Mouse (Mus musculus) midbrain, embryonic 10.5 days (tissue): ENCODE measurements at regions not wholly inside any gene's neighbourhood (a gene's known extent, or its start where the extent isn't known, plus 50 kb on each side); places are given as distances from the start of the nearest gene placed in this dataset.

ENCODE experiments used
- DNase-seq: peaks from one replicate; pipeline ENCODE4 v3.0.0-alpha.2; 2017; ENCODE audit warnings: low spot score
- H3K27ac ChIP-seq: fragments of 300-500 bp; sonication (generic); replicated peaks from 2 replicates; pipeline ENCODE4 v1.5.1; 2016; ENCODE audit warnings: mild to moderate bottlenecking
- H3K27me3 ChIP-seq: fragments of 300-500 bp; sonication (generic); 2 replicates; pipeline ENCODE4 v1.6.1; 2016; ENCODE audit warnings: low read depth, mild to moderate bottlenecking; ENCODE audit not compliant: poor library complexity, severe bottlenecking
- H3K36me3 ChIP-seq: fragments of 300-500 bp; sonication (generic); 2 replicates; pipeline ENCODE4 v1.6.1; 2016; ENCODE audit warnings: mild to moderate bottlenecking, moderate library complexity
- H3K4me1 ChIP-seq: fragments of 300-500 bp; sonication (generic); 2 replicates; pipeline ENCODE4 v1.6.1; 2016
- H3K4me3 ChIP-seq: fragments of 300-500 bp; sonication (generic); 2 replicates; pipeline ENCODE4 v1.5.1; 2016; ENCODE audit warnings: mild to moderate bottlenecking, moderate library complexity
- H3K9me3 ChIP-seq: fragments of 300-500 bp; sonication (generic); replicated peaks from 2 replicates; pipeline ENCODE4 v1.6.1; 2016; ENCODE audit warnings: mild to moderate bottlenecking
- WGBS: fragments of 180-500 bp; shearing (Covaris S2); methylation state at CpG from one replicate; pipeline ENCODE4 v1.1.7; 2016; 5-methylcytosine and 5-hydroxymethylcytosine counted together

- H3K4me3 ChIP-seq = no peak overlapping the region
- no peak for DNase-seq
- 55% methylated on average over 7 of the region's 7 CpGs for WGBS
- H3K9me3 ChIP-seq = no peaks in the 10 kb centered on the region
- H3K4me1 ChIP-seq = peaks cover 58% of the 10 kb centered on the region
- H3K36me3 ChIP-seq = no peaks in the 10 kb centered on the region
- peaks cover 54% of the 10 kb centered on the region for H3K27me3 ChIP-seq
- peak overlapping the region; percentile 87 for H3K27ac ChIP-seq
Measured at GRCm38 (mm10) chr6:127365246-127365645, 81.4 kb upstream of the Parp11 start.

GRCm38 (mm10) chr6:127365651-127366050 is 81.0 kb upstream of the Parp11 start:
- 81% methylated on average over 2 of the region's 2 CpGs for WGBS
- Histone ChIP-seq H3K27ac (peak overlapping the region; percentile 87), H3K4me1 (peaks cover 54% of the 10 kb centered on the region), H3K36me3 (no peaks in the 10 kb centered on the region), H3K4me3 (no peak overlapping the region), H3K27me3 (peaks cover 50% of the 10 kb centered on the region), H3K9me3 (no peaks in the 10 kb centered on the region)
- DNase-seq = no peak

- DNase-seq = no peak
- 84% methylated on average over 5 of the region's 5 CpGs for WGBS
- no peak overlapping the region for H3K4me3 ChIP-seq
- H3K27me3 ChIP-seq = peaks cover 35% of the 10 kb centered on the region
- no peaks in the 10 kb centered on the region for H3K9me3 ChIP-seq
- H3K27ac ChIP-seq = peak overlapping the region; percentile 28; the same call in 1 of the 2 replicates
- no peaks in the 10 kb centered on the region for H3K36me3 ChIP-seq
- peaks cover 49% of the 10 kb centered on the region for H3K4me1 ChIP-seq
Measured at GRCm38 (mm10) chr6:127373052-127373451, 73.6 kb upstream of the Parp11 start.

- Histone ChIP-seq H3K27me3 (peaks cover 43% of the 10 kb centered on the region), H3K9me3 (no peaks in the 10 kb centered on the region), H3K27ac (peak overlapping the region; percentile 55), H3K36me3 (no peaks in the 10 kb centered on the region), H3K4me1 (peaks cover 55% of the 10 kb centered on the region), H3K4me3 (no peak overlapping the region)
- DNase-seq = no peak
- 62% methylated on average over 13 of the region's 13 CpGs for WGBS
Measured at GRCm38 (mm10) chr6:127373797-127374463, 72.7 kb upstream of the Parp11 start.

DNA sequence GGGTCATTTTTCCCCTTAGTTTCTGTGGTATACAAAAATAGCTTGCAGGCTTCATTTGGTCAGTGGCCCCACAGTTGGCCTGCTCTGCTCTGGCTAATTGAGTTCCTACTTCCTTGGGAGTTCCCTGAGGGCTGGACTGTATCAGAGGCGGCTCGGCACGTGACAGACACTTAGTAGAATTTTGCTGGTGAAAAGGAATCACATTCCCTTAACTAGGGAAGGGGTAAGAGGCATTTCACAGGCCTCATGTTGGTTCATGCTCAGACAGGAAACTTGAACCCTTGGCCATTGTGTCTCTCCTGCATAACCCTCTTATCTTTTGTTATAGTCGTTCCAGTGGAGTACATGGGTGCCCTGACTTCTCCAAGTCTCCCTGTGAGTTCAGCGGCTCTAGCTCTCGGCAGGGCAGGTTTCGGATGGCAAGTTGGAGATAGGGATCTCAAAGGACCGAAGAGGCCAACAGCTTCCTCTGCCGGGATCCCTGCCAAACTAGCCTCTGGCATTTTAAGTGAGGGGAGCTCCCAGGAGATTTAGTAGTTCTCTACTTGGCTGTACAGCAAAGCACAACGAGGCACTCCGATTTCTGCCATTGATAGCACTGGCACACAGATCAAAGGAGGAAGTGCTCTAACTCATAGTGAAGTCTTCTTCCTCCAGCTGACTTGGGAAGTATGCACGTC is 72.0 kb upstream of the Parp11 start:
- Histone ChIP-seq H3K27me3 (peaks cover 43% of the 10 kb centered on the region), H3K4me1 (peaks cover 62% of the 10 kb centered on the region), H3K4me3 (no peak overlapping the region), H3K36me3 (no peaks in the 10 kb centered on the region), H3K9me3 (no peaks in the 10 kb centered on the region), H3K27ac (peak overlapping the region; percentile 14; the same call in 1 of the 2 replicates)
- DNase-seq = no peak
- 80% methylated on average over 12 of the region's 12 CpGs for WGBS

DNA sequence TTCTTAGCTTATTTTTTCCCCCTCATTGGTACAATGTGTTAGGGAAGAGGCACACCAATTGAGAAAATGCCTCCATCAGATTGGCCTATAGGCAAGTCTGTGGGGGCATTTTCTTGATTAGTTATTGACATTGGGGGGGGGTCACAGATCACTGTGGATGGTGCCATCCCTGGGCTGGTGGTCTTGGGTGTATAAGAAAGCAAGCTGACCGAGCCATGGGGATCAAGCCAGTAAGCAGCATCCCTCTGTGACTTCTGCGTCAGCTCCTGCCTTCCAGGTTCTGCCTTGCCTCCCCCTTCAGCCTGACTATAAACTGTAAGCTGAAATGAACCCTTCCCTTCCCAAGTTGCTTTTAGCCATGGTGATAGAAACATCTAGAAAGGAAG is 71.5 kb upstream of the Parp11 start:
- H3K27me3 ChIP-seq = peaks cover 43% of the 10 kb centered on the region
- peaks cover 64% of the 10 kb centered on the region for H3K4me1 ChIP-seq
- no peak for DNase-seq
- H3K27ac ChIP-seq = 0 out of 2 replicates have a peak overlapping the region, but pooled peaks have one; percentile 68
- no peak overlapping the region for H3K4me3 ChIP-seq
- WGBS = 87% methylated on average over 2 of the region's 2 CpGs
- H3K36me3 ChIP-seq = no peaks in the 10 kb centered on the region
- H3K9me3 ChIP-seq = no peaks in the 10 kb centered on the region

DNA sequence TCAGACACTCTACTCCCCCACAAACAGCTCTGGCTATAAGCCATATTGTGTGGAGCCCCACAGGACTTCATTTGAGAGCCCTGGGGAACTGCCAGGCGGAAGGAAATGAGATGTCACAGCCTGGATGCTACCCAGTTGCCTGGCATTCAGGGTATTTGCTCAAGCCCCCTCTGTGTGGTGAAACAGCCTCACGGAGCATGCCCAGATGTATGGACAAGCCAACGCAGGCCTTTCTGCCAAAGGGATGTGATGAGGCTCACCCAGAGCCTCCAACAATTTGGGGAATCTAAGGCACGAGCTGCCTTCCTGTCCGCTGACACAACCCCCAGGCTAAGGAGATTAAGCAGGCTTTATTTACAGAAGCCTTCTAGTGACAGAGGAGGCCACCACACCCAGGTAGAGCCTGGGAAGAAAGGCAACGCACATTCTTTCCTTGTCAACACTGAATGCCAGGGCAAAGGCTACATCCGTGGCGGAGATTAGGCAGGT is 70.9 kb upstream of the Parp11 start:
- Histone ChIP-seq H3K27me3 (peaks cover 42% of the 10 kb centered on the region), H3K9me3 (no peaks in the 10 kb centered on the region), H3K36me3 (no peaks in the 10 kb centered on the region), H3K27ac (peak overlapping the region; percentile 68), H3K4me3 (no peak overlapping the region), H3K4me1 (peaks cover 64% of the 10 kb centered on the region)
- 41% methylated on average over 8 of the region's 8 CpGs for WGBS
- no peak for DNase-seq

DNA sequence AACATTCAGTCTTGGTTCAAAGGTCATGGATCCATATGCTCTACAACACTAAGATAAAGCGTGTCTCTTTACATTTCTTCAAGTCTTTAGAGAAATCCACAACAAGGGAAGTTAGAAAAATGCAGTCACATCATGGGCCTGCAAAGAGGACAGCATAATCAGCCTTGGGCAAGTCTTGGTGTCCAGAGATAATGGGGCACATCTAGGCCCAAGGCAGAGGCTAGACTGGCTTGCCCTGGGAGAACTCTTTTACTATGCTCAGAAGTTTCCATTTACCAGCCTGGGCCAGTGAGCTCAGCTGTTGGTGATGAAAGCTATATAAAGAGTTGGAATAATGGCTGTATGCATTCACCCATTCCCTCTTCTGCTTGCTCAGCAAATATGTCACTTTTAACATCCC is 67.9 kb upstream of the Parp11 start:
- Histone ChIP-seq H3K4me3 (no peak overlapping the region), H3K27ac (no peak overlapping the region), H3K4me1 (peaks cover 49% of the 10 kb centered on the region), H3K36me3 (no peaks in the 10 kb centered on the region), H3K9me3 (no peaks in the 10 kb centered on the region), H3K27me3 (peaks cover 43% of the 10 kb centered on the region)
- no peak for DNase-seq
- WGBS = 92% methylated on average over 1 of the region's 1 CpGs

DNA sequence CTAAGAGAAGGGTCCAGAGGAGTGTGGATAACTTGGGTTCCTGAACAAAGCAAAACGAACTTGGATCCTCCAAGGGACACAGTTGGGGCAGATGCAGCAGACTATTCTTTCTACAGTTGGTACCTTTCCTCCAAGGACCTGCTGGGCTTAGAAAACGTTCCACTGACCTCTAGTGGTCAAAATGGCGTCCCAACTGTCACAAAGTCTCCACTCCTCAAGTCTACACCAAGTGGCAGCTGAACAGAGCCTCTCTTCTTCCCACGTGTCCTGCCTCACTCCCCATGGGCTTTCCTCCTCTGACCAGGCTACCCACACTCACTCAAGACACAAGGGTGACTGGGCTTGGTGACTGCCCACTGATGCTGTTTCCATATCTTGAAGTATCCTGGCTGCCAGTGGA is 67.1 kb upstream of the Parp11 start:
- WGBS = 15% methylated on average over 4 of the region's 4 CpGs
- H3K36me3 ChIP-seq = no peaks in the 10 kb centered on the region
- H3K27me3 ChIP-seq = peaks cover 41% of the 10 kb centered on the region
- H3K4me1 ChIP-seq = peaks cover 40% of the 10 kb centered on the region
- H3K27ac ChIP-seq = peak overlapping the region; percentile 53; the same call in 1 of the 2 replicates
- no peak overlapping the region for H3K4me3 ChIP-seq
- no peaks in the 10 kb centered on the region for H3K9me3 ChIP-seq
- DNase-seq = peak; percentile 46

DNA sequence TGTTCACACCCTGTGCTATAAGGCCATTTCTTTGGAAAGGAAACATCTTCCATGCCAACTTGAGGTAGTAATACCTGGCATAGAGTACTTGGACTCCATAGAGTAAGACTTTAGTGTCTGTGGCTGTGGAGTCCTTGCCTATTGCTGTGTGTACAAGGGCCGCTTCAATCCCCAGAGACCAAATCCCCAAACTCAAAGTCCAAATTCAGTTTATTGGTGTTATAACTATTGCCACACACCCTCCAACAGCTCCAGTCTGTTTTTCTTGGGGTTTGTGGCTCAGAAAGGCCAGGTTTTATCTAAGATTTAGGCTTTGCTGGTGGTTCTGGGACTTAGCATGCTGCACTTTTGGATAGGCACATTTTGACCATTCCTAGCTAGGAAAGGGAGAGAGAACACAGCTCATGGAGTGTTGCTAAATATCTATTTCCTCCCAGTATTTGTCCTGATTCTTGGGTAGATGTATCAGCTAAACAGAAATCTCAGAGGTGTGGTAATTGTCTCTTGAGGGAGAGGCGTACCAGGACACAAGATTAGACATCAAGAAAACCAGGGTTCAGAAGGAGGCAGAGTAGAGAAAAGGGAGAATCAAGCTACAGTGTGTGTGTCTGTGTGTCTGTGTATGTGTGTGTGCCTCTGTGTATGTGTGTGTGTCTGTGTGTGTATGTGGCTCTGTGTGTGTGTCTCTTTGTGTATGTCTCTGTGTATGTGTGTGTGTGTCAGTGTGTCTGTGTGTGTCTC is 65.3 kb upstream of the Parp11 start:
- Histone ChIP-seq H3K9me3 (no peaks in the 10 kb centered on the region), H3K4me3 (no peak overlapping the region), H3K4me1 (peaks cover 22% of the 10 kb centered on the region), H3K27ac (no peak overlapping the region), H3K36me3 (no peaks in the 10 kb centered on the region), H3K27me3 (peaks cover 27% of the 10 kb centered on the region)
- no peak for DNase-seq
- 87% methylated on average over 2 of the region's 2 CpGs for WGBS

- WGBS = 94% methylated on average over 15 of the region's 15 CpGs
- Histone ChIP-seq H3K9me3 (no peaks in the 10 kb centered on the region), H3K27ac (0 out of 2 replicates have a peak overlapping the region, but pooled peaks have one; percentile 81), H3K27me3 (no peaks in the 10 kb centered on the region), H3K36me3 (no peaks in the 10 kb centered on the region), H3K4me3 (no peak overlapping the region), H3K4me1 (peaks cover 33% of the 10 kb centered on the region)
- DNase-seq = no peak
Measured at GRCm38 (mm10) chr6:127391258-127392011, 55.2 kb upstream of the Parp11 start.
